Mouse (Mus musculus): ENCODE measurements at regions not wholly inside any gene's neighbourhood (a gene's known extent, or its start where the extent isn't known, plus 50 kb on each side); places are given as distances from the start of the nearest gene placed in this dataset.

DNA sequence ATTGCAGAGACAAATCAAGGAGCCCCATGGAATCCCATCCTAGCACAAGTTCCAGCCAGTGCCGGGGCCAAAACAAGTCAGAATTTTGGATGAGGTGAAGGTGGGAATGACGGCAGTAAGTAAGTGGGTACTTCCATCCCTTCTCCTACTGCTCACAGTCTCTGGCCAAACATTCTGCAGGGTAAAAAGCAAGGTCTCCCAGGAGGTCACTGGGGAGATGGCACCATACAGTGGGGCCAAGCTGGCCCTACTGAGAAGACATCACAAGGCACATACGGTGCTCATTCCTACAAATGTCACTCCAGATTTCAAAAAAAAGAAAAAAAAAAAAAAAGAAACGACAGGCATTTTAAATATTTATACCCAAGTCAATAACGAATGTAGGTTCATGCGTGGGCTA is 129.6 kb downstream of the Ddx11 start:
- DNase-seq (ENCODE audit: low read depth, low spot score) = no peak

DNA sequence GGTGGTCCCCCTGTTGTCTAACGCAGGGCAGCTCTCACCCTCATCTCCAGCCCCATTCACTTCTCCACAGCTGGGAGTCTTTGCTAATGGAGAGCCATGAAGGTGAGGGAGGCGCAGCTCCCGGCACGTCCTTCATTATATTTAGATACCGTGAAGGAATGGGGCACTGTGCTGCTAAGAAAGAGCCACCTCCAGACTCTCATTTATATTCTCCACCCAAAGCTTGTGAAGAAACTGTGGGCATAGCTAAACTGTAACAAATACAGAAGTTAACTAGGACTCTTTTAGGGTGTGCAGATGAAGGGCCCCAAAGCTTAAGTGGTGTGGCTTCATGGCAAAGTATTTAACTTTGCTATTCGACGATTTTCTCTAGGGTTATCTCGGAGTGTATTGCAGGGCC is 136.4 kb downstream of the Ddx11 start:
- no peak for DNase-seq (ENCODE audit: low read depth, low spot score)

DNA sequence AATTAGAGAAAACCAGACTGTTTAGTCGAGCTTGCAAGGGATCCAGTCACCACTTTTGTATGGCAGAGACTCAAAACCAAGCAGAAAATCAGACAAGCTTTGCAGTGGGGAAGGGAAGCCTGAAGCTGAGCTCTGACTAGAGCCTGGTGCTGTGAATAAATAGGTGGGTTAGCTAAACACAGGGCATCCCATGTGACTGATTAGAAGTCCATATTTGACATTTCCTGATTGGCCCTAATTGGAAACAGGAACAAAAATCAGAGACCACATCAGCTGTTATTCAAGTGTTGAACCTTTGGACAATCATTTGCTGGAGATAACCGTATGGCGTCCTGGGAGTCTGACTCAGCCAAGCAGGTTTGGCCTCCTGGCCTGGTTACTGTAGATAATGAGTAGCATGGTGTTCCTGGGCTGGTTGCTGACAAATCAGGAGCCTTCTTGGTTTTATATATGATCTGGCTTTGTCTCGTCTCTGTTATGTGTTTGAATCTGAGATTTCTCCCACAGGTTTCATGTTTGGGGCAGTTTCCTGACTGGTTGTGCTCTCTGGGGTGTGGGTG is 139.4 kb downstream of the Ddx11 start:
- DNase-seq (ENCODE audit: low read depth, low spot score) = no peak

DNA sequence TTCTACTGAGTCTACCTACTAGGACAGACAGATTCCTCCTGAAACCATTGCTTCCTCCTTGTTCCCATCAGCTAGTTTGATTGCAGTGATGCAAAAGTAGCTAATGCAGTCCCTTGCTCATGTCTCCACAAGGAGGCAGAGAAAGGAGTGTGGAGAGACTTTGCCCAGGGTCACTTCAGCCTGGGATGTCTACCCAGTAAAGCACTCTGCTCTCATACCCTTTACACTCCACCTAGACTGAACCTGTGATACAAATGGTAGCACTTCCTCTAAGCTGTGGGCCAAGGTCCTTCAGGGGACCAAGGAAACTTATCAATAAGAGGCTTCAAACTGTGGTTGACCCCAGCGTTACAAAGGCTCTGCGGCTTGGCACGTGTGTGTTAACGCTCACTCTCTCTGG is 140.1 kb downstream of the Ddx11 start:
- no peak for DNase-seq (ENCODE audit: low read depth, low spot score)

DNA sequence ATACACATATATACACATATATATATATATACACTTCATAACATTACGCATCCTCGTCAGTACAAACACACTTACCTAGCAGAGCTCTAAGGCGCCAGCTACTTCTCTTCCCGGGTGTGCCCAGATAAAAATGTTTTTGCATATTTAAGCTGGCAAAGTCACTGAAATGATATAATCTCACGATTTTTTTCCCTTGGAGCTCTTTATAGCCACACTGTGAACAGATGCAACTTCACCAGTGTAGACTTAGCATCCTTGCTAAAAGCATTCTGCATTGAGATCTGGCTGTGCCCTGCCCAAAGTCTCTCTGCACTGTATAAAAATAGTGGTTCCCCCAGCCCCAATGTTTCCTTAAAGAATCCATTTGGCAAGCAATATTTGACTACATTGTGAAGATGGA is 143.5 kb downstream of the Ddx11 start:
- no peak for DNase-seq (ENCODE audit: low read depth, low spot score)

DNA sequence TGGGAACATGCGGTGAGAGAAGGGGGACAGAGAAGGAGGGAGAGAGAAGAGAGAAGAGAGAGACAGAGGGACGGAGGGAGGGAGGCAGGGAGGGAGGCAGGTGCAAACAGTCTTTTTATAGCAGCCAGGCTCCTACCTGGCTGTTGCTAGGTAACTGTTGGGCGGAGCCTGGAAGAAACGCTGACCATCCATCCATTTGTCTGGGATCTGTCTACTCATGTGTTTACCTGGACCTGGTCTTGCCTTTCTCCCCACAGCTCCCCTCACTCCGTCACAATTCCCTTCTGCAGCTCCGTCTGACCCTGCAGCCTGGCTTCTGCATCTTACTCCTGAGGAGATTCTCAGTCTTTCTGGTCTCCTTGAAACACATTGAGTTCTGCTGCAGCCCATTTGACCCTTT is 144.5 kb downstream of the Ddx11 start:
- no peak for DNase-seq (ENCODE audit: low read depth, low spot score)

DNA sequence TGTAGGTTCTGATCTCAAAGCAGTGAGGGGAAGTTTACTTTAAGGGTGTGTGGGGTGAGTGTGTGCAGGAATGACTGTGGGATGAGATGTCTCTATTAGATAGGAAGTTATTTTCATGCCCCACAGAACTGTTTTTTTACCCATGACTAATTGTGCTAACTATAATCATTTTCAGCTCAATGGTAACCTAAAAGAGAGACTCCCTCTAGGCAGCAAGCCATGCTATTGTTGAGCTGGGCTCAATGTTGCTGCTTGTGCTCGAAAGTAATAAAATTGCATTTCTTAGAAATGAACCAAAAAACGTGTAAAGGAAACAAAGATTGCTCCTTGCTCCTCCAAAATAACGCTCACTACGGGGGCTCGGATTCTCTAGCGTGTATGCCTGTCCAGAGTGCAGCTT is 146.2 kb downstream of the Ddx11 start:
- no peak for DNase-seq (ENCODE audit: low read depth, low spot score)

DNA sequence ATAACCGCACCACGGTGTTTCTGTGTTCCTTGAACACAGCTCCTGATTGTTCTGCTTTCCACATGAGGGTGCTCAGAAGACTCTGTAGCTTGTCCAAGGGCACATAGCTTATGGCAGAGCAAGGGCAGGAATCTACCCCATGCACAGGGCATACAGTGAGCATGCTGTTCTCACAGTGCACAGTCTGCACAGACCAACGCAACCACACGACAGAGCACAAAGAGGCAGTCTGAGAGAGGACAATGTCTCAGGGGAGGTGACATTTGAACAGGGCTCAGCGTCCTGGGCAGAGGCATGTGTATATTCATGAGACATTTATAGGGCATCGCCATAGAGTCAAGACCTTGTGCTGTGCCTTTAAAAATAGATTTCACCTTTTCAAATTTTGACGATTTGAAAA is 148.6 kb downstream of the Ddx11 start:
- DNase-seq (ENCODE audit: low read depth, low spot score) = no peak

DNA sequence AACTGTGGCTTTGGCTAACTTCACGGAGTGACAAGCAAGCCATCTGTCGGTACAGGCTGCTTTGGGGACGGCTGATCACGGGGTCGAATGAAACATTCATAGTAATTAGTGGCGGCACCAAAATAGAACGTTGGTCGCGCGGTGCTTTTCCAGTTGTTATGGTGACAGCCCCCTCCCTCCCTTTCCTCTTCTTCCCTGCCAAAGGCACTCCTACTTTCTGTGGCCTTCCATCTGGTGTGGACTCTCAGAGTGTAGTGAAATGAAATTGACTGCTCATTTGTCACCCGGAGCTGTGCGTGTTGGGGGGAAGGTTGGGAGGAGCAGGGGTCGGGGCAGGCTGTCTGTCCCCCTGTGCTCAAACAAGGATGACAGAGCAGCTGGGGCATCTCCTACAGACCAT is 153.5 kb downstream of the Ddx11 start:
- peak; percentile 78 for DNase-seq (ENCODE audit: low read depth, low spot score)

DNA sequence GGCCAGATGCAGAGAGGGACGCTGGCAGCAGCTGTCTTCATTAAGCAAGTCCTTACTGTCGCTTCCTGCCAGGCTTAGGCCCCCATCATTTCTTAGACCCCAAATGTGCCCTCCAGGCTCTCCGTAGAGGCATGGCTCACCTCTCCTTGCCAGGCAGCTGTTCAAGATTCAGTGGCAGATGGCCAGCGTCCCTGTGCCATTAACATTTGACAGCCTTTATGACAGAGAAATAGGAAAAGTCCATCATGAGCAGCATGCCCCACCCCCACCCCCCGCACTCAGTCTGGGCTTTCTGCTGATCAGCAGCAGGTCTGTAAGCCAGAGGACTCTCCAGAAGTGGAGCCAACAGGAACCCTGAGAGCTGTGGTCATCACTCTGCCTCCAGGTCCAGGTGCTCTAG is 154.7 kb downstream of the Ddx11 start:
- no peak for DNase-seq (ENCODE audit: low read depth, low spot score)

DNA sequence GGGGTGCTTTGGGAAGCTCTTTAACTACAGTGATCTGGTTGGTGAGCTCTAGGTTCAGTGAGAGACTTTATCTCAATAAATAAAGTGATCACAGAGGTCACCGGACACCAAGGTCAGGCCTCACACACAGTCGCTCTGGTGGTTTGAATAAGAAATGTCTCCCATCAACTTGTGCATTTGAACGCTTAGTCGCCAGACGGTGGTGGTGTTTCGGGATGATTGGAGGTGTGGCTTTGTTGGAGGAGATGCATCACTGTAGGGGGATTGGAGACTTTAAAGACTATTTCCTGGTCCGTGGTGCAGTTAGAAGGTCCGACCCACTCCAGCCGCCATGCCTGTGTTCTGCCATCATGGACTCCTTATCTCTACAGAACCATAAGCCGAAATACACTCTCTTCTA is 162.0 kb downstream of the Ddx11 start:
- DNase-seq (ENCODE audit: low read depth, low spot score) = no peak

Data from brain, embryonic 18.5 days (tissue).